Mouse (Mus musculus) stomach, postnatal 0 days (tissue): ENCODE data around the gene Fyn.

Experiments used
- CTCF ChIP-seq: IDR thresholded peaks from 2 replicates; pipeline ENCODE4 v1.5.1; 2016; ENCODE audit warnings: antibody characterized with exemption, low read depth, mild to moderate bottlenecking, moderate library complexity
- EP300 ChIP-seq: optimal IDR thresholded peaks from 2 replicates; pipeline ENCODE3; 2016; ENCODE audit warnings: antibody characterized with exemption

DNA sequence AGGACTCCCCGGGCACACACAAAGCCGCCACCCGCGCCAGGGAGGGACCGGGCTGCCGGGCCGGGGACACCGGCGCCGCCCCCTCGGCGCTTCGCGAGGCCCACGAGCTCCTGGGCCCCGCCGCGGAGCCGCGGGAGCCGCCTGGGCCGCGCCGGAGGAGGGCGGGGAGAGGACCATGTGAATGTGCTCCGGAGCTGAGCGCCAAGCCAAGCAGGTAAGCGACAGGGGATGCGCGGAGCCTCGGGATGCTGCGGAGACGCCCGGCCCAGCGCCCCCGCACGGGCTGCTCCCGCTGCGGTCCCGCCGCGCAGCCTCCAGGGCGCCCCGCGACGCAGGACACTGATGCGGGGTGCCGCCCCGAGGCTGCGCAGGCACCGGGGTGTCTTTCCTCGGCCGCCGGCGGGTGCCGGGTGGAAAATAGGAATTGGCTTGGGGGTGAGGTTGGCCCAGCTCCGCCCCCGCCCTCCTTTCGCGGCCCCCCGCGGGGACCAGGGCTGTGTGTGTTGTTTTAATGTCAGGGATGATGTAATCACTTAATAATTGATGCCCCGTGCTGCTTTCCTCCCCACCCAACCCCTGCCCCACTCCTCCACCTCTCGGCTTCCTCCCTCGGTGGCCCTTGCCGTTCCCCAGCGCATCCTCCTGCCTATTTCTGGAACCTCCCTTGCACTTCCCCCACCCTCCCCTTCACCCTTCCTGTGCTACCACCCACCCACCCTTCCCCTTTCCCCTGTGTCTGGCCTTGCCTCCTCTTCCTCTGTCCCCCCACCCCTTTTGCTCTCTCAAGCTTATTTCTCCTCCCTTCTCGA is 1.5 kb downstream of the Fyn start:
- TF ChIP-seq CTCF (no peak), EP300 (no peak)
